Mouse (Mus musculus) embryonic facial prominence, embryonic 14.5 days (tissue): ENCODE data around the gene Rit1. TPM values are rescaled to one million over a fixed set of nuclear protein-coding genes. Genes with fewer than 3 reads are reported as not detected.
"Not testable (repeated sequence)": the region's sequence is repeated elsewhere in the genome, so short reads cannot be mapped to it uniquely, and the experiment has no call there.

Source experiments
- ATAC-seq: fragments of 200-750 bp; cut with Nextera tagmentation; 2 replicates; pipeline ENCODE4 v1.8.0; 2017; ENCODE audit warnings: low read depth, moderate number of reproducible peaks, moderate TSS enrichment
- DNase-seq: peaks from one replicate; pipeline ENCODE4 v3.0.0-alpha.2; 2015; ENCODE audit warnings: low spot score
- H3K27ac ChIP-seq: fragments of 300-500 bp; sonication (generic); replicated peaks from 2 replicates; pipeline ENCODE4 v1.5.1; 2014; ENCODE audit warnings: low read depth, mild to moderate bottlenecking, low read length, moderate library complexity
- H3K27me3 ChIP-seq: fragments of 300-500 bp; sonication (generic); replicated peaks from 2 replicates; pipeline ENCODE4 v1.6.1; 2014; ENCODE audit warnings: low read length; ENCODE audit not compliant: control insufficient read depth, insufficient read depth
- H3K36me3 ChIP-seq: fragments of 300-500 bp; sonication (generic); 2 replicates; pipeline ENCODE4 v1.6.1; 2014; ENCODE audit warnings: low read length, mixed read lengths; ENCODE audit not compliant: control insufficient read depth, insufficient read depth
- H3K4me1 ChIP-seq: fragments of 300-500 bp; sonication (generic); 2 replicates; pipeline ENCODE4 v1.6.1; 2014; ENCODE audit warnings: antibody characterized with exemption, low read length; ENCODE audit not compliant: control insufficient read depth, insufficient read depth
- H3K4me2 ChIP-seq: fragments of 300-500 bp; sonication (generic); 2 replicates; pipeline ENCODE4 v1.6.1; 2014; ENCODE audit warnings: low read depth, mild to moderate bottlenecking, low read length, moderate library complexity, mixed read lengths
- H3K4me3 ChIP-seq: fragments of 300-500 bp; sonication (generic); 2 replicates; pipeline ENCODE4 v1.5.1; 2014; ENCODE audit warnings: low read depth, mild to moderate bottlenecking, low read length
- H3K9ac ChIP-seq: fragments of 300-500 bp; sonication (generic); 2 replicates; pipeline ENCODE4 v1.6.1; 2014; ENCODE audit warnings: low read depth, mild to moderate bottlenecking, low read length, moderate library complexity, mixed read lengths
- H3K9me3 ChIP-seq: fragments of 300-500 bp; sonication (generic); 2 replicates; pipeline ENCODE4 v1.6.1; 2016; ENCODE audit warnings: low read length; ENCODE audit not compliant: control insufficient read depth
- WGBS: fragments of 180-500 bp; shearing (Covaris S2); extraction: QIAGEN DNeasy Blood & Tissue Kit; methylation state at CpG from one replicate; pipeline ENCODE4 v1.1.7; 2014; 5-methylcytosine and 5-hydroxymethylcytosine counted together
- polyA plus RNA-seq: library from polyadenylated mRNA; unstranded; fragments of >200 nt; fragmentation: Nextera tagmentation; extraction: Ambion mirVana; gene quantifications from 2 replicates; pipeline ENCODE4 v1.2.1, GENCODE M21; 2014

The Rit1 gene
- polyA plus RNA-seq, 1 experiment from 2014 or later: 62.9 TPM

DNA sequence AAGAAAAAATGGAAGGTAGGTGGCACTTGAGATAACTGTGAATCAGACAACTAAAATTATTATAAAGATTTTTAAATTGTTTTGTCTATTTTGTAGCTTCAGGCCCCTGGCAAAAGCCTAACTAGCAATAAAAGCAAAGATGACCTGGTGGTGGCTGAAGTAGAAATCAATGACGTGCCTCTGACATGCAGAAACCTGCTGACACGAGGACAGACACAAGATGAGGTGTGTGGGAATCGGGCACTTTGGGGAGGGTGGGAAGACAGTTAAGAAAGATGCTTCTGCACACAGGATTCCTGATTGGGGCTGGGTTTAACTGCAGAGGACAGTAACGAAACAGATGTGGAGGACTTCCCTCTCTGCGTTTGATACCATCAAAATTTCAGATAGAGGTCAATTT, 27.6 kb upstream of the Rit1 start:
- Histone ChIP-seq H3K27ac (no peak overlapping the region), H3K27me3 (no peaks in the 10 kb centered on the region), H3K36me3 (peaks cover 64% of the 10 kb centered on the region), H3K4me2 (no peak overlapping the region), H3K9me3 (no peaks in the 10 kb centered on the region), H3K9ac (no peak overlapping the region), H3K4me3 (no peak overlapping the region), H3K4me1 (peaks cover 8% of the 10 kb centered on the region; the same call in 1 of the 2 replicates)
- DNase-seq (no peak), ATAC-seq (no peak)
- 90% methylated on average over 5 of the region's 5 CpGs for WGBS

- no peaks in the 10 kb centered on the region for H3K4me1 ChIP-seq
- peaks cover 96% of the 10 kb centered on the region for H3K36me3 ChIP-seq
- H3K27me3 ChIP-seq: no peaks in the 10 kb centered on the region
- no peak overlapping the region for H3K27ac ChIP-seq
- H3K9me3 ChIP-seq: no peaks in the 10 kb centered on the region
- no peak overlapping the region for H3K9ac ChIP-seq
- ATAC-seq: no peak
- H3K4me2 ChIP-seq: no peak overlapping the region
- no peak for DNase-seq
- H3K4me3 ChIP-seq: no peak overlapping the region
These were observed 21.1 kb upstream of the Rit1 start for GRCm38 (mm10) chr3:88695545-88695944.

DNA sequence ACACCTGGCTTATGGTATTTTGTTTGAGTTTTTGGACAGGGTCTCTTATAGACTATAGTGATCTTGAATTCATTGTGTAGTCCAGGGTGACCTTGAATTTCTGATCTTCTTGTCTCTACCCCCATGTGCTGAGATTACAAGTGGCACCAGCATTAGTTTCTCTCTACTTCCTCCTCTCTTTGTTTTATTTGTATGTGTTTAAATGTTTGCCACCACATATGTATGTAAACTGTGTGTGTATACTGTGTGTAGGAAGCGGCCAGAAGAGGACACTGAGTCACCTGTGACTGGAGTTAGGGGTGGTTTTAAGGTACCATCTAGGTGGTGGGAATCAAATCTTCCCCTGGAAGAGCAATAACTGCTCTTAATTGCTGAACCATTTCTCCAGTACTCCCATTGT, 18.6 kb upstream of the Rit1 start:
- WGBS: 96% methylated on average over 1 of the region's 1 CpGs
- no peaks in the 10 kb centered on the region for H3K9me3 ChIP-seq
- H3K27ac ChIP-seq: no peak overlapping the region
- no peaks in the 10 kb centered on the region for H3K4me1 ChIP-seq
- H3K4me2 ChIP-seq: no peak overlapping the region
- DNase-seq (no peak), ATAC-seq (no peak)
- no peak overlapping the region for H3K4me3 ChIP-seq
- no peaks in the 10 kb centered on the region for H3K27me3 ChIP-seq
- no peak overlapping the region for H3K9ac ChIP-seq
- H3K36me3 ChIP-seq: peaks cover 97% of the 10 kb centered on the region

GRCm38 (mm10) chr3:88698834-88699233, 17.8 kb upstream of the Rit1 start:
- WGBS: 95% methylated on average over 6 of the region's 6 CpGs
- Histone ChIP-seq H3K4me1 (no peaks in the 10 kb centered on the region), H3K27me3 (no peaks in the 10 kb centered on the region), H3K27ac (no peak overlapping the region), H3K9me3 (no peaks in the 10 kb centered on the region), H3K36me3 (peaks cover 98% of the 10 kb centered on the region), H3K9ac (no peak overlapping the region), H3K4me2 (no peak overlapping the region), H3K4me3 (no peak overlapping the region)
- no peak for DNase-seq
- no peak for ATAC-seq

- H3K4me1 ChIP-seq: no peaks in the 10 kb centered on the region
- no peak for DNase-seq
- H3K4me3 ChIP-seq: no peak overlapping the region
- peak; percentile 44; the same call in 1 of the 2 replicates for ATAC-seq
- H3K9me3 ChIP-seq: no peaks in the 10 kb centered on the region
- 82% methylated on average over 3 of the region's 3 CpGs for WGBS
- H3K9ac ChIP-seq: no peak overlapping the region
- H3K27me3 ChIP-seq: no peaks in the 10 kb centered on the region
- H3K4me2 ChIP-seq: no peak overlapping the region
- peaks cover 98% of the 10 kb centered on the region for H3K36me3 ChIP-seq
- no peak overlapping the region for H3K27ac ChIP-seq
These were observed 16.4 kb upstream of the Rit1 start for GRCm38 (mm10) chr3:88700247-88700646.

- H3K9me3 ChIP-seq: no peaks in the 10 kb centered on the region
- no peak overlapping the region for H3K9ac ChIP-seq
- WGBS: 66% methylated on average over 3 of the region's 3 CpGs
- H3K27ac ChIP-seq: no peak overlapping the region
- H3K4me2 ChIP-seq: no peak overlapping the region
- no peaks in the 10 kb centered on the region for H3K27me3 ChIP-seq
- ATAC-seq: no peak
- H3K36me3 ChIP-seq: peaks cover 97% of the 10 kb centered on the region
- DNase-seq: no peak
- H3K4me1 ChIP-seq: no peaks in the 10 kb centered on the region
- no peak overlapping the region for H3K4me3 ChIP-seq
These were observed 15.4 kb upstream of the Rit1 start for GRCm38 (mm10) chr3:88701222-88701621.

GRCm38 (mm10) chr3:88713709-88714108, 2.9 kb upstream of the Rit1 start:
- Histone ChIP-seq H3K4me1 (peaks cover 13% of the 10 kb centered on the region), H3K27me3 (no peaks in the 10 kb centered on the region), H3K36me3 (peaks cover 60% of the 10 kb centered on the region), H3K27ac (no peak overlapping the region), H3K4me2 (no peak overlapping the region), H3K4me3 (no peak overlapping the region), H3K9me3 (no peaks in the 10 kb centered on the region), H3K9ac (no peak overlapping the region)
- ATAC-seq (no peak), DNase-seq (no peak)
- WGBS: 93% methylated on average over 4 of the region's 4 CpGs

DNA sequence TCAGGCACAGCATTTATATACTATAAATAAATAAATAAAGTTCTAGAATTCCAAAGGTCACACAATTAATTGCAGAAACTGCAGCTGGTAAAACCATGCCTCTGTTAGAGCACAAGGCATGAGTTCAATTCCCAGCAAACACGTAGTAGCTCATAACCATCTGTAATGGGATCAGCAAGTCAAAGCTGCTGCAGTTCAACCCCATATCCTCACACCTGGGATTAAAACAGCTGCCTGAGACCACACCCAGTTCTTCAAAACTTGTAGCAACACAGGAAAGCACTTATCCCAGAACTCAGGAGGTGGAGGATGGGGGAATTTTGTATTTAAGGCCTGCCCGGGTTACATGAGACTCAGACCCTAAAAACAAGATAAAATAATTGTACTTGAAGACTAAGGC, 1.9 kb upstream of the Rit1 start:
- H3K9me3 ChIP-seq: no peaks in the 10 kb centered on the region
- H3K4me2 ChIP-seq: no peak overlapping the region
- DNase-seq: no peak
- H3K4me1 ChIP-seq: peaks cover 13% of the 10 kb centered on the region
- H3K27me3 ChIP-seq: no peaks in the 10 kb centered on the region
- ATAC-seq: no peak
- no peak overlapping the region for H3K27ac ChIP-seq
- H3K9ac ChIP-seq: no peak overlapping the region
- no peak overlapping the region for H3K4me3 ChIP-seq
- H3K36me3 ChIP-seq: peaks cover 60% of the 10 kb centered on the region
- 73% methylated on average over 2 of the region's 2 CpGs for WGBS

GRCm38 (mm10) chr3:88715716-88716115, 922 bp upstream of the Rit1 start:
- DNase-seq, H3K9ac ChIP-seq, H3K9me3 ChIP-seq, H3K4me2 ChIP-seq, H3K4me3 ChIP-seq, H3K27ac ChIP-seq, ATAC-seq, H3K27me3 ChIP-seq: not testable (repeated sequence)
- H3K4me1 ChIP-seq: peaks cover 13% of the 10 kb centered on the region
- H3K36me3 ChIP-seq: peaks cover 60% of the 10 kb centered on the region
- WGBS: 86% methylated on average over 5 of the region's 5 CpGs
